Mouse (Mus musculus): Measurements from ENCODE around the gene Dpep2nb.
A peak's percentile ranks its signal among the peaks of the same experiment; 100 is the strongest.

Gene Dpep2nb

DNA sequence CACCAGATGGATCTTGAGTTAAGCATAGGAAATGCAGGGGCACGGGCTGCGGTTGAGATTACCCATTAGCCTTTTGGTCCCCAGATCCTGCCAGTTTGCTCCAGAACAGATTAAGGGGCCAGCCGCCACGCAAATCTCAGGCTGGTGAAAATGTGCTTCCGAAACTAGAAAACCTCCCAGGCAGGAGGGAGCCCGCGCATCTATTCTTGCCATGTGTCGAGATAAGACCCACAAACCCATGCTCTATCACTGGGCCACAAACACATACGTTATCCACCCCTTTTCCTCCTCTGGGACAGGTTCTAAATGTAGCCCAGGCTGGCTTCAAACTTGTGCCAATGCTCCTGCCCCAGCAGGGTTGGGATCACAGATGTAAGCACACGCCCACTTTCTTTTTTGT, 44.2 kb downstream of the Dpep2nb start:
- no peak for DNase-seq (ENCODE audit: low spot score in 2 of 2)

DNA sequence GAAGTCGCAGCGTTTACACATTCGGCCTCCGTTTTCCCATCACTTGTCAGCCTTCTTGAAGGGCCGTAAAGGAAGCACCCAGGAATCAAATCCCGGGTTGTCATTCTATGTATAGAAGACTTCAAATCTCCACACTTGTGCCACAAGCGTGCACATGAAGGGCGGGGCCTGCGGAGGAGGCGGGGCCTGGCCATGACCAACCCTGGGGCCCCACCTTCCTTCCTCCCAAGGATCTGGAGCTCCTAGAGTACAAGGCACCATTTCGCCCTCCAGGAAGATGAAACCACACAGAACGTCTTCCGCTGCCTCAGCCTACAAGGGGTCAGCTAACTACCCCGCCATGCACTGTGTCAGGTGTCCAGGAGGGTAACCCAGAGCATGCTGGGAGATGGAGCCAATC, 44.7 kb downstream of the Dpep2nb start:
- peak in 1 of 2 experiments; percentile 53 for DNase-seq (ENCODE audit: low spot score in 2 of 2)

DNA sequence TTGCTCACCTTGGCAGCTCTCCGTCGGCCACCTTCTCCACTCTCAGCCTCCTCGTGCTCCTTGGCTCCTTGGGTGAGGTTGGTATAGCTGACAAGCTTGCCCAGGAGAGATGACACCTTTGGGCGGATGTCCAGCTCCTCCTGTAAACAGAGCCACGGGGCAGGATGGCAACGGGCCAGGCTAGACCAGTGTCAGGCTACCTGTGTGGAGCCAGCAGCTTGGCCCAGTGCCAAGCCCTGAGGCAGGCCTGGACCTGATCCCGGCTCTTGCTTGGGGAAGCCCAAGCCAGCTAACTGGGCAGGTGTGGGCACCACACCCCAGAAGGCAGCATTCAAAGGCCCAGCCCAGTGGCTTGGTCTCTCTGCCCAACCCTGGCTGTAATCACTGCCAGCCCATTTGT, 46.4 kb downstream of the Dpep2nb start:
- no peak for DNase-seq (ENCODE audit: low spot score in 2 of 2)

DNA sequence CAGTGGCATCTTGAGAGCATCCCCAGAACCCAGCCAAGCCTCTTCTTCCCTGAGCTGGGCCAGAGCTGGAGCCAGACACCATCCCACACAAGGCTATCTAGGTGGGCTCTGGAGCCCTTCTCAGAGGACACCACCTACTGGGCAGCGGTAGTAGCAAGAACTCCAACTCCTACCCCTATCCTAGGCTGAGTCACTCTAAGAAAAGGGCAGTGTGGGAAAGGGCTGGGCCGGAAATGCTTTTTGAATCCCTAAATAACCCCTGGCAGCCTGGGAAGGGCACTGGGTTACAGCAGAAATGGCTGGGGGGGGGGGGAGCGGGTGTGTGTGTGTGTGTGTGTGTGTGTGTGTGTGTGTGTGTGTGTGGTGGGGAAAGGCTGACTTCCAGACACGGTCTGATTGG, 48.0 kb downstream of the Dpep2nb start:
- DNase-seq (ENCODE audit: low spot score in 2 of 2): no peak

DNA sequence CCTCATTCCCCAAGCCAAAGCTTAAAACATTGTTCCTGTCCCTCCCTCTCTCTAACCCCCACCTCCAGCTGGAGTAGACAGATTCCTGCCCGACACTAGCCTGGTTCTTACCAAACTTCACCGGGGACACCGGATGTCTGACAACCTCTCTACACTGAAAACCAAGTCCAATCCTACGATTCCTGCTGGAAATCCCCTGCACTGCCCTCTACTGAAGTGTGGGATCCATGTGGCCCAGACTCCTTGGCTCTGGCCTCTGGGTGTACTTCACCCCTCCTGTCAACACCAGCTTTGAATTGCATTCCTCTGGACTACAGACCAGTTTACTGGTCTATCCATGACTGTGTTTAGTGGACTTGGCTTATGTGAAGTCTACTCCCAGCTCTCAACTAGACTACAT, 49.2 kb downstream of the Dpep2nb start:
- DNase-seq (ENCODE audit: low spot score in 2 of 2): no peak

DNA sequence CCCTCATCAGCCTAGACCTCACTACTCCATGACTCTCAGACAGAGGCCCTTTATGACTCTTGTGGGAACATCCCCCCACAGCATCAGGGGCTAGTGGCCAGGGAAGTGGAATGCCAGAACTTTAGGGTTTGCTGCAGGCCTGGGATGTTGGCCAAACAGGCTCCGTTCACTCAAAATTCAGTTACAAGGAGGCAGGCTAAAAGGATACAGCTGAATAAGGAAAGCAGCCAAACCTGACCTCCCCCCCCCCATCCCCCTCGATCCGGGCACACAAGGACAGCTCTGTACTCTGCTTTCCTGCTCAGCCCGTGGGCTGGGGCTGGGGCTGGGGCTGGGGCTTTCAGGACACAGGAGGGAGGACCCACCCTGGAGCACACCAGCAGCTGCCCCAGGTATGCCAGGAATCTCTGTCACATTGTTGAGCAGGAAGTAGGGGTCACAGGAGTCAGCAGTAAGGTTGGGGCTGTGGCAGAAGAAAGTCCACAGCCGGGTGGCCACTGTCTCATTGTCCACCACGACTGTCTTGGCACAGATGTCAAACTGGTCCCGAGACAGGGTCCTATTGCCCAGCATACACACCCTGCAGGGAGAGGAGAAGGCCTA, 54.6 kb downstream of the Dpep2nb start:
- DNase-seq (ENCODE audit: low spot score in 2 of 2): no peak

DNA sequence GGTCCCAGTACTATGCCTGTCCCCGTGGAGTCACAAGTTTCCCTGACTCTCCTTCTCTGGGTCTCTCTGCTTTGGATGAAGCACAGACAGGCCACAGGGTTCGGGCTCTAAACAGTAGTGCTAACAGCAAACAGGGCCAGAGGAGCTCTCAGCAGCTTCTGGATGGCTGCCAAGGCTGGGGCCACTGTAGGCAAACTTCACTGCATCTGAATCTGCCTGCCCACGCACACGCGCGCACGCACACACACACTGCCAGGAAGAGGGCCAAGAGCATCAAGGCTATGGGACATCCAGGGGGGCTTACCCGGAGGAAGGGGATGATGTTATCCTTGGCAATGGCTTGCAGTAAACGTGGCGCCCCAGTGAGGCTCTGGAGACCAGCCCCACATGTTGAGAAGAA, 56.4 kb downstream of the Dpep2nb start:
- DNase-seq (ENCODE audit: low spot score in 2 of 2): peak in 1 of 2 experiments; percentile 44
